Mouse (Mus musculus) neural tube, embryonic 12.5 days (tissue): ENCODE measurements around the gene Rhbdd1. TPM values are rescaled to one million over a fixed set of nuclear protein-coding genes. Genes with fewer than 3 reads are reported as not detected.

ENCODE experiments used
- ATAC-seq: fragments of 200-750 bp; cut with Nextera tagmentation; 2 replicates; pipeline ENCODE4 v1.8.0; 2017; ENCODE audit warnings: low read depth, mild to moderate bottlenecking, moderate TSS enrichment, moderate library complexity; ENCODE audit not compliant: low FRiP score
- H3K27ac ChIP-seq: fragments of 300-500 bp; sonication (generic); 2 replicates; pipeline ENCODE4 v1.5.1; 2016
- H3K27me3 ChIP-seq: fragments of 300-500 bp; sonication (generic); replicated peaks from 2 replicates; pipeline ENCODE4 v1.6.1; 2016; ENCODE audit warnings: mild to moderate bottlenecking
- H3K36me3 ChIP-seq: fragments of 300-500 bp; sonication (generic); 2 replicates; pipeline ENCODE4 v1.6.1; 2016; ENCODE audit warnings: mild to moderate bottlenecking
- H3K4me1 ChIP-seq: fragments of 300-500 bp; sonication (generic); 2 replicates; pipeline ENCODE4 v1.6.1; 2016
- H3K4me2 ChIP-seq: fragments of 300-500 bp; sonication (generic); replicated peaks from 2 replicates; pipeline ENCODE4 v1.6.1; 2016; ENCODE audit warnings: mild to moderate bottlenecking
- H3K4me3 ChIP-seq: fragments of 300-500 bp; sonication (generic); 2 replicates; pipeline ENCODE4 v1.5.1; 2016
- H3K9ac ChIP-seq: fragments of 300-500 bp; sonication (generic); 2 replicates; pipeline ENCODE4 v1.6.1; 2016; ENCODE audit warnings: mild to moderate bottlenecking
- H3K9me3 ChIP-seq: fragments of 300-500 bp; sonication (generic); 2 replicates; pipeline ENCODE4 v1.6.1; 2016; ENCODE audit warnings: mild to moderate bottlenecking
- WGBS: fragments of 180-500 bp; shearing (Covaris S2); methylation state at CpG from one replicate; pipeline ENCODE4 v1.1.7; 2016; 5-methylcytosine and 5-hydroxymethylcytosine counted together
- polyA plus RNA-seq: library from polyadenylated mRNA; unstranded; fragments of >200 nt; fragmentation: Nextera tagmentation; extraction: Ambion mirVana; gene quantifications from 2 replicates; pipeline ENCODE4 v1.2.1, GENCODE M21; 2016

Rhbdd1 gene
- polyA plus RNA-seq, 1 experiment from 2014 or later: 9.5 TPM

GRCm38 (mm10) chr1:82334506-82334905, 18.3 kb downstream of the Rhbdd1 start:
- no peak overlapping the region for H3K9ac ChIP-seq
- WGBS: 89% methylated on average over 3 of the region's 3 CpGs
- no peak overlapping the region for H3K4me3 ChIP-seq
- no peaks in the 10 kb centered on the region for H3K36me3 ChIP-seq
- H3K27ac ChIP-seq: no peak overlapping the region
- H3K27me3 ChIP-seq: no peaks in the 10 kb centered on the region
- no peaks in the 10 kb centered on the region; the same call in 1 of the 2 replicates for H3K4me1 ChIP-seq
- H3K4me2 ChIP-seq: no peak overlapping the region
- no peaks in the 10 kb centered on the region for H3K9me3 ChIP-seq
- ATAC-seq: no peak

DNA sequence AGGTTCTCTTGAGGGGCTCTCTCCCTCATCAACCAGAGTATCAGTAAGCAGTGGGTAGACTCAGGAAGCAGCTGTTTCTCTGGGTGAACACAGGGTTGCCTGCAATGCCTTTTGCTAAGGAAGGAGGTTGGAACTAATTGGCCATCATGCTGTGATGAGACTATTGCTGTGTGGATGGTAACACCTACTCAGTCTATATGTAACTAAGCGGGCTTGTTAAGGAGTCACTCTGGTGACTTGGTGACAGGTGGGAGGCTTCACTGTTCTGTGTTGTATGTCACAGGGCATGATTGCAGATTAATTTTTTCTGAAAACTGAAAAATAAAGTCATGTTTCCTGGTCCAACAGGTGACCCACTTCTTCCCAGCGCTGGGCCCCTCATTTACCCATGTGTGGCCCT, 36.8 kb downstream of the Rhbdd1 start:
- no peak for ATAC-seq
- 90% methylated on average over 2 of the region's 2 CpGs for WGBS
- Histone ChIP-seq H3K9ac (no peak overlapping the region), H3K27ac (no peak overlapping the region), H3K36me3 (no peaks in the 10 kb centered on the region), H3K27me3 (no peaks in the 10 kb centered on the region), H3K4me1 (no peaks in the 10 kb centered on the region), H3K4me2 (no peak overlapping the region), H3K4me3 (no peak overlapping the region), H3K9me3 (no peaks in the 10 kb centered on the region)

DNA sequence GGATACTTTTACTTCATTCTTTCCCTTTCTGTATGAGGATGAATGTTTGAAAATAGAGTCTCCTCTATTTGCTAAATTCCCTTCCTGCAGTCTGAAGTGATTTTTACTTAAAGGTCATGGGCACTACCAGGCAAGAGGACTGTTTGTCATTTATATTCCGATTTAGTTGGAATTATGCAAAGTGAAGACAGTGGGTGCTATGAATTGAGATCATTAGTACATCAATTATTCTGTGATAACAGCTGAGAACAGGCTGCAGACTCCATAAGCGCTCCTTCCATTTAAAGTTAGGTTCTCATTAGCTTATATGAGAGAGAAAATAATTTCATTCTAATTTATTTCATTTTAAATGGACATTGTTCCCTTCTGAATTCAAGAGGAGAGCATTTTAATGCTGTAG, 37.5 kb downstream of the Rhbdd1 start:
- WGBS: 74% methylated on average over 2 of the region's 2 CpGs
- no peaks in the 10 kb centered on the region for H3K27me3 ChIP-seq
- no peaks in the 10 kb centered on the region for H3K9me3 ChIP-seq
- no peak overlapping the region for H3K4me3 ChIP-seq
- H3K4me1 ChIP-seq: peaks cover 3% of the 10 kb centered on the region; the same call in 1 of the 2 replicates
- no peaks in the 10 kb centered on the region for H3K36me3 ChIP-seq
- no peak overlapping the region for H3K4me2 ChIP-seq
- no peak for ATAC-seq
- no peak overlapping the region for H3K9ac ChIP-seq
- no peak overlapping the region for H3K27ac ChIP-seq

DNA sequence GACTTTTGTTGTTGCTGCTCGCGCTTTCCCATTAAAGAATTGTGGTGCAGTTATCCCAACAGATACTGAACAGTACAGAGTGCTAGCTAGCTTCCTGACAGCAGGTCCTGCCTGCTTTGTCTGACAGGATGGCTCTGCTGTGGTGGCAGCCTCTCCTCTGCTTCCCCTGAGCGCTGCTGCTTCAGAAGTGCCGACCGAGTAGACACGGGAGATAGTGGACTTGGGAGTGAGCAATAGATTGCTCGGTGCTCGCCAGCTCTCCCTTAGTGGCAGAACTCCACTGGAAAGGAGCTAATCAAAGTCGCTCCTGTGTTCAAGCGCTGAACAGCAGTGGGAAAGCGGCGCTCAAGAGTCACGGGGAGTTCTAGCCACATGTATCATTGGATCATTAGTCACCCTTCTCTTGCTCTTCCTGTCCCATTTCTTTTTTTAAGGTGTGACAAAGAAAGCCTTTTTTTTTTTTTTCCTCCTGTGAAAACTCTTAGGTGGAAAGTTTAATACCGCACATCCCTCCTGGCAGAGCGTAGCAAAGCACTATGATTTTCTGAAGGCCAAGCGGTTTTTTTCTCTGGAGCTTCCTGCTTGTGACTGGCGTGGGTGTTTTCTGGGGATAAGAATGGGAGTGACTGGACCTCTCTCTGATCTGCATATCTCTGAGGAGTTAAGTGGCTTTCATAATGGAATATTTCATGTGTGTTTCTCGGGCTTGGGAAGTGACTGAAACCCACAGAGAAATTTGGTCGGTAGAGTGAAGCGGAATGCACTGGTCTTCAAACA, 42.8 kb downstream of the Rhbdd1 start:
- no peaks in the 10 kb centered on the region for H3K27me3 ChIP-seq
- no peaks in the 10 kb centered on the region for H3K9me3 ChIP-seq
- 58% methylated on average over 20 of the region's 20 CpGs for WGBS
- H3K36me3 ChIP-seq: no peaks in the 10 kb centered on the region
- ATAC-seq: peak; percentile 74; the same call in 1 of the 2 replicates
- H3K27ac ChIP-seq: no peak overlapping the region
- H3K4me2 ChIP-seq: peak overlapping the region; percentile 15; the same call in 1 of the 2 replicates
- peaks cover 16% of the 10 kb centered on the region; the same call in 1 of the 2 replicates for H3K4me1 ChIP-seq
- H3K9ac ChIP-seq: no peak overlapping the region
- no peak overlapping the region for H3K4me3 ChIP-seq

DNA sequence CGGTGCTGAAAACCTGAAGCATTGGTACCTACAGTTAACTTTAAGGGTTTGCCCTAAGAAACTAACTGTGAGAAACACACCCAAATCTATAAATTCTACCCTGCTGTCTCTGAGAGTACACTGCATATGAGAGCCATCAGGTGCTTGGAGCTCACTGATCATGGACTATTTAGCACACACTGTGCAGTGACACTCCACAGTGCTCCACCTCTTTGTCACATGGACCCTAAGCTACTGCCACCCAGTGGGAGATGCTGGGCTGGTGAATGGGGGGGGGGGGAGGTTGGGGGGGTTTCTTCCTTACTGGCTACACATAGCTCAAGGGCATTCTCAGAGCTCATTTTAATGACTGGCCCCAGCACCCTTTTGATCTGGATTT, 43.4 kb downstream of the Rhbdd1 start:
- H3K9ac ChIP-seq: no peak overlapping the region
- peaks cover 18% of the 10 kb centered on the region; the same call in 1 of the 2 replicates for H3K4me1 ChIP-seq
- H3K36me3 ChIP-seq: no peaks in the 10 kb centered on the region
- 0 out of 2 replicates have a peak, but pooled peaks have one; percentile 50 for ATAC-seq
- H3K27ac ChIP-seq: no peak overlapping the region
- no peak overlapping the region for H3K4me2 ChIP-seq
- no peaks in the 10 kb centered on the region for H3K27me3 ChIP-seq
- H3K9me3 ChIP-seq: no peaks in the 10 kb centered on the region
- no peak overlapping the region for H3K4me3 ChIP-seq
- 85% methylated on average over 1 of the region's 1 CpGs for WGBS

- Histone ChIP-seq H3K36me3 (no peaks in the 10 kb centered on the region), H3K9ac (no peak overlapping the region), H3K9me3 (no peaks in the 10 kb centered on the region), H3K27ac (no peak overlapping the region), H3K27me3 (no peaks in the 10 kb centered on the region), H3K4me1 (peaks cover 22% of the 10 kb centered on the region; the same call in 1 of the 2 replicates), H3K4me3 (no peak overlapping the region), H3K4me2 (no peak overlapping the region)
- no peak for ATAC-seq
- WGBS: 64% methylated on average over 4 of the region's 4 CpGs
These were observed 45.0 kb downstream of the Rhbdd1 start for GRCm38 (mm10) chr1:82361240-82361639.

DNA sequence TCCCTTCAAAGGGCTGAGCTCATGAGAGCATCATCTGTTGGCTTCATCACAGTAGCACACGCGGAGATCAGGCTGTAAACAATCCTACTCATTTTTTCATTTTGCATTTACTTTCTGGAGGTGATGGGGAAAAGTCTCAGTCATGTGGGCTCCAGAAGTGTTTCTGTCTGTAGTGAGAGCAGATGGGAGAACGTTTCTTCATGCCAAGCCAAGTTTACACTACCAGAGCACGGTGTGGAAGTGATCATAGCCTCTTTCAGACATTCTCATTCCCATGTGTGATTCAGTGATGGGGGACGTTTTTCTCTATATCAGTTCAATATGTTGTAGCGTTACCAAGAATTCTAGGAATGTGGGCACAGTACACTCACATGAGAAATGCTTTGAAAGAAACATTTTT, 45.9 kb downstream of the Rhbdd1 start:
- ATAC-seq: no peak
- no peak overlapping the region for H3K4me3 ChIP-seq

DNA sequence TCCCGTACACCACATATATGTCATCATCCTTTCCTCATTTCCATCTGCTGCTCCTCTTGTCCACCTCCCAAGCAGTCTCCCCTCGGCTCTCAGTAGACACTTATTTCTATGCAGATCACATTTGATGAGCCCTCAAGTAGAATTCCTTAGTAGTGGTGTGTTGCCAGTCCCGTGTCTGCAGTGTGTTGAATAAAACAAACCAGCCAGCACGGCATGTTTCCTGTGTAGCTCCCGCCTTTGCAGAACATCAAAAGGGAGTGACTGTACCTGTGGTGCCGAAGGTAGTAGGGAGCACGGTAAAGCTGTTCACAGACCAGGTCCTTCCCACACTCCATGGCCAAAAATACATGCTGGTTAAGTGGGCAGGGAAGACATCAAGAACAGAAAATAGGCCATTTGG, 47.8 kb downstream of the Rhbdd1 start:
- ATAC-seq: no peak
- no peak overlapping the region for H3K4me3 ChIP-seq
- H3K4me1 ChIP-seq: peaks cover 16% of the 10 kb centered on the region; the same call in 1 of the 2 replicates
- WGBS: 73% methylated on average over 7 of the region's 7 CpGs
- no peaks in the 10 kb centered on the region for H3K36me3 ChIP-seq
- H3K9me3 ChIP-seq: no peaks in the 10 kb centered on the region
- no peak overlapping the region for H3K27ac ChIP-seq
- no peaks in the 10 kb centered on the region for H3K27me3 ChIP-seq
- no peak overlapping the region for H3K9ac ChIP-seq
- no peak overlapping the region for H3K4me2 ChIP-seq

More for the DNA sequence above, 45.9 kb downstream of the Rhbdd1 start:
- Histone ChIP-seq H3K4me2 (no peak overlapping the region), H3K4me1 (peaks cover 22% of the 10 kb centered on the region; the same call in 1 of the 2 replicates), H3K9me3 (no peaks in the 10 kb centered on the region), H3K9ac (no peak overlapping the region), H3K27ac (no peak overlapping the region), H3K36me3 (no peaks in the 10 kb centered on the region), H3K27me3 (no peaks in the 10 kb centered on the region)
- 87% methylated on average over 6 of the region's 6 CpGs for WGBS

DNA sequence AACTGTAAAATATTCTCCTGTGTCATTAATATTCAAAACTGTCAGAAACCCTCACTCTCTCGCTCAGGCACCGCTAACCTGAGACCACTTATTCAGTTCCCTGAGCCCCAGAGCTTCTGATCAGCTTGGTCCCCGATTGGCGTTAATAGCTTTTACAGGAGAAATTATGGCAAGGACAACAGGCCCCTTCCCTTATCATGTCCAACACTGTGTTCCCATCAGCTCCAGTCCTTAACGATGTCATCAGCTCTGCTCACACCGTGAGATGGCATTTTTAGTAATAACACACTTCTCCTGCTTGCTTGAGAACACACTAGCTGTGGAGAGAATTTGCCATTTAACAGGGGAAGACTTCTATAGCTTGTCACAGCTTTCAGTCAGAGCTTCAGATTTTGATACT, 48.2 kb downstream of the Rhbdd1 start:
- Histone ChIP-seq H3K9ac (no peak overlapping the region), H3K27ac (no peak overlapping the region), H3K9me3 (no peaks in the 10 kb centered on the region), H3K4me3 (no peak overlapping the region), H3K27me3 (no peaks in the 10 kb centered on the region), H3K4me2 (no peak overlapping the region), H3K4me1 (peaks cover 13% of the 10 kb centered on the region; the same call in 1 of the 2 replicates), H3K36me3 (no peaks in the 10 kb centered on the region)
- 0 out of 2 replicates have a peak, but pooled peaks have one; percentile 15 for ATAC-seq
- WGBS: 67% methylated on average over 6 of the region's 6 CpGs

DNA sequence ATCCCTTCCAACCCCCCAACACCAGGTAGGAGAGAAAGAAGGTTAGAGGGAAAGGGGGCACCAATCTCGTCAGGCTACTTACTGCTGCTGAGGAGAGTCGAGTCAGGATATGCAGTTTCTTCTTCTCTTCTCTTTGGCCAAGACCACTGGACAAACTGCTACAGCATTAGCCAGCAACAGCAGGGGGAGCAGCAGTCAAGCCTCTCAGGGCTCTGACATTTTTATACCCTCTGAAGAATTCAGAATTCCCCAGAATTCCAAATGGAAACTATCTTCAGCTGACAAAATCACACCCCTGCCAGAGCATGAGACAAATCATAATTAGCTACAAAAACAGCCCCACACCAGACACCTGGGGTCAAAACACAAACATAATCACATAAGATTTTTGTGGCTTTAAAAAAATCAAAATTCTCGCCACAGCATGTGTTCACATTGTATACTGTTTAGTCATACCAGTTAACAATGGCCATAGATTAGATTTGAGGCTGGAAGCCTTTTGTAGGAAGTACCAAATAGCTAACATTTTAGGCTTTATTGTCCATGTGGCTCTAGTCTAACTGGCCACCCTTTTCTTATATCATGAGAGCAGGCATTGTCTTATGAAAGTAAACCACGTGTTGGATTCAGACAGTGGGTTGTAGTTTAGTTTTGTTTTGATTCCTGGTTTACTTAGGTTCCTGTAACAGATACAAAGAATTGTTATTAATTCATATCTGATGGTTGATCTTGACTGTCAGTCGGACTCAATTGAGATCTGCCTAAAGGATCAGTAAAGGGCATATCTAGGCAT, 55.6 kb downstream of the Rhbdd1 start:
- H3K4me1 ChIP-seq: no peaks in the 10 kb centered on the region; the same call in 1 of the 2 replicates
- H3K27me3 ChIP-seq: no peaks in the 10 kb centered on the region
- no peak overlapping the region for H3K4me3 ChIP-seq
- H3K4me2 ChIP-seq: no peak overlapping the region
- no peak for ATAC-seq
- no peaks in the 10 kb centered on the region for H3K9me3 ChIP-seq
- H3K9ac ChIP-seq: no peak overlapping the region
- no peaks in the 10 kb centered on the region for H3K36me3 ChIP-seq
- 79% methylated on average over 5 of the region's 5 CpGs for WGBS
- H3K27ac ChIP-seq: no peak overlapping the region

- Histone ChIP-seq H3K4me3 (no peak overlapping the region), H3K9me3 (no peaks in the 10 kb centered on the region), H3K27me3 (no peaks in the 10 kb centered on the region), H3K4me2 (no peak overlapping the region), H3K9ac (no peak overlapping the region), H3K27ac (no peak overlapping the region), H3K4me1 (no peaks in the 10 kb centered on the region; the same call in 1 of the 2 replicates), H3K36me3 (no peaks in the 10 kb centered on the region)
- ATAC-seq: no peak
- 97% methylated on average over 8 of the region's 8 CpGs for WGBS
These were observed 57.7 kb downstream of the Rhbdd1 start for GRCm38 (mm10) chr1:82373924-82374323.

DNA sequence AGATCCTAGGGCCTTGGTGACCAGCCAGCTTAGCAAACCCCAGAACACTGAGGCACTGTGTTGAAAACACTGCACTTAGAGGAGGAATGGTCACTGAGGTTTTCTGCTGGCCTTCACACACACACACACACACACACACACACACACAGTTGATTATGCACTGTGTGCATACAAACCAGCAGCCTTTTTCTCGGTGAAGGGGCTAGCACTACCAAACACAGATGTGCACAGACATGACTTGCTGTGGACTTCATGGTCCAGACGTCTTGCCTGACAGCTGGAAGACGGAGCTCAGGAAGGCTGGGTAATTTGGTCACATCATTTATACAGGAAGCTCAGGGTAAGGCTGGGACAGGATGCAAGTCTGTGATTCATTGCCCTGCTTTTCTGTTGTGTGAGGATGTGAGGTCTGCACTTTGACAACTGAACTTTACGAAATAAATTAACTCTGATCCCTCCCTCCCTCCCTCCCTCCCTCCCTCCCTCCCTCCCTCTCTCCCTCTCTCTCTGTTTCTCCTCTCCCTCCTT, 58.6 kb downstream of the Rhbdd1 start:
- no peak overlapping the region for H3K27ac ChIP-seq
- no peak overlapping the region for H3K4me2 ChIP-seq
- no peaks in the 10 kb centered on the region for H3K27me3 ChIP-seq
- ATAC-seq: 0 out of 2 replicates have a peak, but pooled peaks have one; percentile 37
- no peak overlapping the region for H3K9ac ChIP-seq
- no peaks in the 10 kb centered on the region; the same call in 1 of the 2 replicates for H3K4me1 ChIP-seq
- WGBS: 28% methylated on average over 4 of the region's 4 CpGs
- no peak overlapping the region for H3K4me3 ChIP-seq
- no peaks in the 10 kb centered on the region for H3K36me3 ChIP-seq
- H3K9me3 ChIP-seq: no peaks in the 10 kb centered on the region
